Mouse (Mus musculus) B cell, adult (primary cell): ENCODE measurements around the gene Gm6763. TPM values are rescaled to one million over a fixed set of nuclear protein-coding genes. Genes with fewer than 3 reads are reported as not detected.

Source experiments
- total RNA-seq: library from RNA; stranded (reverse); gene quantifications from 4 replicates; pipeline ENCODE4 v1.2.4, GENCODE M21; 2023; ENCODE audit not compliant: inconsistent age

Gene Gm6763
- not detected in 4 replicates for total RNA-seq

GRCm38 (mm10) chr10:104151197-104151596, at the start of gene Gm6763:
TSS of gene Gm6763 (plus strand) at chr10:104151497.

GRCm38 (mm10) chr10:104142687-104143086, 8.6 kb upstream of the Gm6763 start, which contains the start of gene Gm21293:
TSS of gene Gm21293 (plus strand) at chr10:104142987.

GRCm38 (mm10) chr10:104159706-104160105, 8.4 kb downstream of the Gm6763 start, which contains the start of gene Gm8764:
TSS of gene Gm8764 (plus strand) at chr10:104160006.

GRCm38 (mm10) chr10:104168215-104168614, 16.9 kb downstream of the Gm6763 start, which contains the start of gene Gm21304:
TSS of gene Gm21304 (plus strand) at chr10:104168515.

GRCm38 (mm10) chr10:104176724-104177123, 25.4 kb downstream of the Gm6763 start, which contains the start of gene Gm21312:
TSS of gene Gm21312 (plus strand) at chr10:104177024.

GRCm38 (mm10) chr10:104185233-104185632, 33.9 kb downstream of the Gm6763 start, which contains the start of gene Gm20765:
TSS of gene Gm20765 (plus strand) at chr10:104185533.

GRCm38 (mm10) chr10:104193742-104194141, 42.4 kb downstream of the Gm6763 start, which contains the start of gene Gm4340:
TSS of gene Gm4340 (plus strand) at chr10:104194042.

Other genes with a start within 250 kb of the Gm6763 start
- not detected in 4 replicates for gene Gm21293, start 8.5 kb upstream of the Gm6763 start, total RNA-seq
- not detected in 4 replicates for gene Gm8764, start 8.5 kb downstream of the Gm6763 start, total RNA-seq
- gene Gm21304, start 17.0 kb downstream of the Gm6763 start, total RNA-seq, result not detected in 4 replicates
- not detected in 4 replicates for gene Gm21312, start 25.5 kb downstream of the Gm6763 start, total RNA-seq
- gene Gm20765, start 34.0 kb downstream of the Gm6763 start, total RNA-seq, result not detected in 4 replicates
- not detected in 4 replicates for gene Gm4340, start 42.5 kb downstream of the Gm6763 start, total RNA-seq